ENCODE assay signal across 9 mouse cellular contexts in the genomic region with DNA sequence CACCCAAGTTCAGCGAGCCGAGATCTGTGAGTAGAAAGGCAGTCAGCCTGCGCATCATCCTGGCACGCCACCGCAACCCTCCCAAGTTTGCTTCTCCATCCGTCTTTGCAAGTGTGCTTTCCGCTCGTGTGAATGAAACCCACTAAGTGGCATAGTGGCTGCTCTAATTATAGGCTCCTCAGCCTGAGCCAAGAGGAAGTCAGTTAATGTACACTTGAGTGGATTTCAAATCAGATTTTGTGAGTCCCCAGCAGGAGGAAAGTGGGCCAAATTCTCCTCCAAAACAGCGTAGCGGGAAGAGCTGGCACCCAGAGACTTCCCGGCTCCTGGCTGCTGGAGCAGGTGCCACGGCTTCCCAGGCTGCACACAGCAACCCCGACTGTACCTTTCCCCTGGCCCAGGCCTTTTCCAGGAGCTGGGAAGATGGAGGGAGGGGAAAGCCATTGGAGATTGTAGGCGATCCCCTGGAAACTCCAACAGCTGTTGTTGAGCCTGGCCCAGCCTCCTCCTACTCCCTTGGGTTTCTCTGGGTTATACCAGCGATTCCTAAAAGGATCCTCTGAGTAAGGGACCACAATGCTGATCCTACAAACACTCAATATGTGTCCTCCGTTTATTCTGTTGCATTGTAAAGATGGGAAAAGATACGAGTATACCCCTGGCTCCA.
DNase-seq lines count a peak whose midpoint lies in the region; ATAC-seq lines count a peak whose summit lies in the region.
"Had no signal": no experiment of that assay in that cellular context is flagged by ENCODE, and none has a peak within 500 bp of the region (broad histone marks: within the 10 kb centered on the region; RNA-seq: fewer than 3 reads in every experiment).

No protein-coding gene starts in this region.

- H3K4me2 ChIP-seq in hindbrain, embryonic 14.5 days (replicated peaks) = no peak overlapping the region
- no peak overlapping the region for H3K4me2 ChIP-seq in kidney, embryonic 15.5 days
- H3K4me2 ChIP-seq: stomach, embryonic 15.5 days had no signal

- peaks cover 12% of the 10 kb centered on the region for H3K4me1 ChIP-seq in hindbrain, embryonic 14.5 days (replicated peaks; ENCODE audit: control insufficient read depth, insufficient read depth, low read length)
- H3K4me1 ChIP-seq in kidney, embryonic 15.5 days = no peaks in the 10 kb centered on the region
- H3K4me1 ChIP-seq: stomach, embryonic 15.5 days had no signal

- H3K4me3 ChIP-seq in hindbrain, embryonic 14.5 days (replicated peaks; ENCODE audit: low read length) = no peak overlapping the region
- H3K4me3 ChIP-seq in kidney, embryonic 15.5 days (replicated peaks) = no peak overlapping the region
- H3K4me3 ChIP-seq: stomach, embryonic 15.5 days had no signal

- H3K9ac ChIP-seq in hindbrain, embryonic 14.5 days = no peak overlapping the region
- no peak overlapping the region for H3K9ac ChIP-seq in kidney, embryonic 15.5 days
- H3K9ac ChIP-seq: stomach, embryonic 15.5 days had no signal

- WGBS in hindbrain, embryonic 14.5 days = 65% methylated on average over 17 of the region's 17 CpGs
- 71% methylated on average over 17 of the region's 17 CpGs for WGBS in kidney, embryonic 15.5 days

- no peaks in the 10 kb centered on the region for H3K36me3 ChIP-seq in hindbrain, embryonic 14.5 days (replicated peaks; ENCODE audit: control insufficient read depth, insufficient read depth)
- H3K36me3 ChIP-seq in kidney, embryonic 15.5 days = no peaks in the 10 kb centered on the region
- H3K36me3 ChIP-seq: stomach, embryonic 15.5 days had no signal

- intact Hi-C loops in left cerebral cortex, postnatal 4 days (cut with DNase I) = no loop called here

- no peaks in the 10 kb centered on the region for H3K9me3 ChIP-seq in hindbrain, embryonic 14.5 days (ENCODE audit: control insufficient read depth, low read length)
- H3K9me3 ChIP-seq in kidney, embryonic 15.5 days (replicated peaks) = no peaks in the 10 kb centered on the region
- H3K9me3 ChIP-seq: stomach, embryonic 15.5 days had no signal

- H3K27ac ChIP-seq in hindbrain, embryonic 14.5 days = no peak overlapping the region
- no peak overlapping the region for H3K27ac ChIP-seq in kidney, embryonic 15.5 days
- H3K27ac ChIP-seq: stomach, embryonic 15.5 days had no signal

- peak; percentile 71 for DNase-seq in Muller cell, postnatal 12 days (ENCODE audit: inconsistent ontology term)
- DNase-seq in cerebellum, adult 8-10 months = peak; percentile 34
- peak; percentile 52 for DNase-seq in hindbrain, embryonic 14.5 days (ENCODE audit: low spot score)
- peak; percentile 77 for DNase-seq in left cerebral cortex, postnatal 4 days
- DNase-seq in kidney, postnatal 36 days = no peak
- no peak for DNase-seq in lung, postnatal 4 days
- DNase-seq: lung, adult 2 months had no signal

- ATAC-seq in hindbrain, embryonic 14.5 days (ENCODE audit: low FRiP score) = no peak
- ATAC-seq in kidney, embryonic 15.5 days (replicated peaks; ENCODE audit: low FRiP score) = no peak

- H3K27me3 ChIP-seq in hindbrain, embryonic 14.5 days (ENCODE audit: control insufficient read depth, insufficient read depth, low read length) = no peaks in the 10 kb centered on the region
- peaks cover 21% of the 10 kb centered on the region for H3K27me3 ChIP-seq in kidney, embryonic 15.5 days
- H3K27me3 ChIP-seq: stomach, embryonic 15.5 days had no signal

Comparison
In these comparisons a context has a peak if more than half of its experiments do, and no peak if none do; other contexts are left out.
1. DNase-seq: peak in Muller cell, postnatal 12 days (single experiment), cerebellum, adult 8-10 months (single experiment), hindbrain, embryonic 14.5 days (single experiment) and left cerebral cortex, postnatal 4 days (single experiment); none in kidney, postnatal 36 days (0 of 2) and lung, postnatal 4 days (0 of 2).